Mouse (Mus musculus) heart, postnatal 4 days (tissue): ENCODE measurements around the gene 9330182L06Rik. TPM values are rescaled to one million over a fixed set of nuclear protein-coding genes. Genes with fewer than 3 reads are reported as not detected.

Experiments
- DNase-seq: peaks from one replicate; pipeline ENCODE4 v3.0.0; 2021
- total RNA-seq, 2 experiments: library from RNA; stranded (reverse); gene quantifications; 2 replicates each; pipeline ENCODE4 v1.2.3; 2021

The 9330182L06Rik gene
- total RNA-seq, 2 experiments from 2014 or later = 0.38 to 0.61 TPM

- no peak for DNase-seq
Observed at GRCm38 (mm10) chr5:9364937-9365336, 99.0 kb downstream of the 9330182L06Rik start.

GRCm38 (mm10) chr5:9367920-9368692, 102.2 kb downstream of the 9330182L06Rik start:
- DNase-seq = no peak

- no peak for DNase-seq
Observed at GRCm38 (mm10) chr5:9371127-9371526, 105.2 kb downstream of the 9330182L06Rik start.

- DNase-seq = no peak
Observed at GRCm38 (mm10) chr5:9373341-9373740, 107.4 kb downstream of the 9330182L06Rik start.

GRCm38 (mm10) chr5:9389968-9390367, 124.0 kb downstream of the 9330182L06Rik start:
- no peak for DNase-seq

- no peak for DNase-seq
Observed at GRCm38 (mm10) chr5:9391858-9392393, 126.0 kb downstream of the 9330182L06Rik start.

GRCm38 (mm10) chr5:9417098-9417497, 151.2 kb downstream of the 9330182L06Rik start:
- no peak for DNase-seq

- DNase-seq = no peak
Observed at GRCm38 (mm10) chr5:9417802-9418201, 151.9 kb downstream of the 9330182L06Rik start.

- DNase-seq = peak; percentile 16
Observed at GRCm38 (mm10) chr5:9419964-9420363, 154.0 kb downstream of the 9330182L06Rik start.

- no peak for DNase-seq
Observed at GRCm38 (mm10) chr5:9424464-9424863, 158.5 kb downstream of the 9330182L06Rik start.

- DNase-seq = no peak
Observed at GRCm38 (mm10) chr5:9427165-9427564, 161.2 kb downstream of the 9330182L06Rik start.

- DNase-seq = peak; percentile 28
Observed at GRCm38 (mm10) chr5:9427581-9428241, 161.8 kb downstream of the 9330182L06Rik start.

GRCm38 (mm10) chr5:9428728-9429127, 162.8 kb downstream of the 9330182L06Rik start:
- DNase-seq = no peak

- peak; percentile 31 for DNase-seq
Observed at GRCm38 (mm10) chr5:9446146-9446545, 180.2 kb downstream of the 9330182L06Rik start.

GRCm38 (mm10) chr5:9448931-9449330, 183.0 kb downstream of the 9330182L06Rik start:
- no peak for DNase-seq

GRCm38 (mm10) chr5:9449570-9449969, 183.7 kb downstream of the 9330182L06Rik start:
- DNase-seq = no peak

- DNase-seq = no peak
Observed at GRCm38 (mm10) chr5:9453298-9453697, 187.4 kb downstream of the 9330182L06Rik start.

- DNase-seq = no peak
Observed at GRCm38 (mm10) chr5:9477587-9477986, 211.7 kb downstream of the 9330182L06Rik start.

- no peak for DNase-seq
Observed at GRCm38 (mm10) chr5:9495456-9495855, 229.5 kb downstream of the 9330182L06Rik start.

GRCm38 (mm10) chr5:9497235-9497634, 231.3 kb downstream of the 9330182L06Rik start:
- no peak for DNase-seq

- DNase-seq = no peak
Observed at GRCm38 (mm10) chr5:9511027-9511426, 245.1 kb downstream of the 9330182L06Rik start.

GRCm38 (mm10) chr5:9525507-9525906, 259.6 kb downstream of the 9330182L06Rik start:
- DNase-seq = no peak
